Mouse (Mus musculus) right cerebral cortex, adult 2 months (tissue): ENCODE results near the gene Eral1.
"Not testable (repeated sequence)": the region's sequence is repeated elsewhere in the genome, so short reads cannot be mapped to it uniquely, and the experiment has no call there.

Experiments used
- DNase-seq, 2 experiments: peaks; one replicate each; pipeline ENCODE4 v3.0.0; 2021 to 2022; ENCODE audit warnings: low spot score in 2 of 2

Eral1 gene

DNA sequence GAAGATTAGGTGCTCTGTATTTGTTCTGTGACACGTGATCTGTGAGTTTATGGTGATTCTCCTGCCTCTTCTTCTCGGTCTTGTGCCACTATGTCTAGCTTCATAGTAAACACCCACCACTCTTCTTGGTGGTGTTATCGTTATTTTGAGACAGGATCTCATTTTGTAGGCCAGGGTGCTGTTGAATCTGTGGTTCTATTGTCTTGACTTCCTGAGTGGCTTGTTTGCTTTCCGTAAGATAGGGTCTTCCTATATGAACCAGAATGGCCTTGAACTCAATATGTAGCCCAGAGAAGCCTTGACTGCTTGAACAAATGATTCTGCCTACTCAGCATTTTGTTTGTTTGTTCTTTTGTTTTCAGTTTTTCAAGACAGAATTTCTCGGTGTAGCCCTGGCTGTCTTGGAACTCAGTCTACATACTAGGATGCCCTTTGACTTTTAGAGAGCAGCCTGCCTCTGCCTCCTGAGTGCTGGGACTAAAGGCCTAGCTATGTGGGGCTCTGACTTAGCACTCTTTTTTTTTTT lies 7.6 kb upstream of the Eral1 start:
- no peak for DNase-seq

DNA sequence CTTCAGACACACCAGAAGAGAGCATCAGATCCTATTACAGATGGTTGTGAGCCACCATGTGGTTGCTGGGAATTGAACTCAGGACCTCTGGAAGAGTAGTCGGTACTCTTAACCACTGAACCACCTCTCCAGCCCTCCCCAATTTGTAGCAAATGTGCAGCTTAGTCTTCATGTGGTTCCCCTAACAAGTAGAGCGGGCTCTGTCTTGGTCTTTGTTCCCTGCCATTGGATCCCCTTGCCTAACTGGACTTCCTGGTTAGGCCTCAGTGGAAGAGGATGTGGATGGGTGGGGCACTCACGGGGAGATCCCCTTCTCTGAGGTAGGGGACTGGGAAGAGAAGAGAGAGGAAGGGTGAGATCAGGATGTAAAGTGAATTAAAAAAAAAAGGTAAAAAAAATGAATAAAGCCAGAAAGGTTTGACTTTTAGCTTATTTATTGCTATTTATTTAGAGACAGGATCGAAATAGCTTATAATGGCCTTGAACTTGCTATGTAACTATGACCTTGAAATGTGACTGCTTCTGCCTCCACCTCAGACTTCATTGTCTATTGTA lies 6.8 kb upstream of the Eral1 start:
- DNase-seq: no peak

DNA sequence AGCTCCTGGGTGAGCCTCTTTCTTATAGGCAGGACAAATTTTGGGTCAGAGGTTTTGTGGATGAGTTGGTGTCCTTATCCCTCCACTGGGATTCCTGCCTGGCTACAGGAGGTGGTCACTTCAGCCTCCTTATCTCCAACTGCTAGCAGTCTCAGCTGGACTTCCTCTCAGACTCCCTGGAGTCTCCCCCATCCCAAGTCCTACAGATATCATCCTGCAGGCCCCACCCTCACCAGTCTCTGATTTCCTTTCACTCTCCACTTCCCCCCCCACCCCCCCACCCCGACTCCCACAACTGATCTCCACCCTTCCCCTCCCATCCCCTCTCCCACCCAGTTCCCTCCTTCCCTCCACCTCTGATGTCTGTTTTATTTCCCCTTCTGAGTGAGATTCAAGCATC lies 3.4 kb upstream of the Eral1 start:
- no peak for DNase-seq

DNA sequence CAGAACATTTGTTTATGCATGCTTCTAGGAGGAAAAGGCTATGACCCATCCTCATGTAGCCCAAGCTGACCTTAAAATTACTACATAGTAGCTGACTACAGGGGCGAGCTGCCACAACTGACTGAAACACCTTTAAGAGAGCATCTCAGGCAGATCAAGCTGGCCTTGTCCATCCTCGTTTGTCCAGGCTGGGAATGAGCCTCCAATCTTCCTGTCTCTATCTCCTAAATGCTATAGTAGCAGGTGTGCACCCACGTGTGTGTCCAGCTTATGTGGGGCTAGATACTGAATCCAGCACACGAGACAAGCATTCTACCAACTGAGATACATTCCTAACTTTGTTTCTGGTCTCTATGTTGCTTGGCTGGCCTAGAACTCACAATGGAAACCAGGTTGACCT lies 5.5 kb downstream of the Eral1 start:
- DNase-seq: no peak

DNA sequence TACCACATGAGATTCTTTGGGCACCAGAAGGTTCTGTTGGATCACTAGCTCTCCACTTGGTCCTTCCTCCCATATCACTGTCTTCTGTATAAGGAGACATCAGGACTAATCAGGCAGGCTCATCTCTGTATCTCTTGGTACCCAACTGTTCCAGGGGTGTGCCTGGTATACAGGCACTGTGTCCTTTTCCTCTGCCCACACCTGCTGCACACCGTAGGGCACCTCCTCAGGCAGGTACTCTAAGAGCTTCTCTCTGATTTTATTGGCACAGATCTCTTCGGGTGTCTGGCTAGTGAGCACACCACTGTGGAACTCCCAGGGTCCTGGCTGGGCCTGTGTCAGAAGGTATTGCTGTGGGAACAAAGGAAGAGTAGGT lies 5.9 kb downstream of the Eral1 start:
- DNase-seq: no peak

DNA sequence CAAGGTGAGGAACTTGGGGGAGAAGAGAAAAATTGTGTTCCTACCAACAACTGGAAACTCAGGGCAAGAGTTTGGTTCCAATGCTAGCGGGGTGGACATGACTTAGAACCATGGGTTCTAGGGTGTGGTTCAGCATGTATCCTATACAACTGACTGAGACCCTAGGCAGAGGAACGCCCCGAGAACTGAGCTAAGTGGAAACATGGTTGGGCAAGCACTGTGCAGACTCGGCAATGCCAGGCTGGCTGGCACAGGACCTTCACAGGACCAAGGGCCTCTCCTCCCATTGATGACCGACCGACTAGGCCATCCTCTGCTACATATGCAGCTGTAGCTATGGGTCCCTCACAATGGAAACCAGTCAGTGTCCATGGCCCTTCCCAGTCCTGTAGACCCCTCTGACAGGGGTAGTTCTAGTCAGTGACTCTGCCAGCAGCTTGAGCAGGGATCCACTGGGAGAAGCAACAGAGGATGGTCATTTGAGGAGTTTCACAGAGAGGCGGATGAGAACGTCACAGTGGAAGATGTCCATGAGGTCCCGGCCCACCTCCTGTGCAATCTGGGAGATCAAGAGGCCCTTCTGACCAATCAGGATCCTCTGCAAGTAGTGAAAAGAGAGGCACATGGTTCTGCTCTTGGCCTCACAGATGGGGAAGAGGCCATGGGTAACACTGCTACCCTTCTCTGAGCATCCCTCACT lies 6.5 kb downstream of the Eral1 start:
- DNase-seq: no peak

DNA sequence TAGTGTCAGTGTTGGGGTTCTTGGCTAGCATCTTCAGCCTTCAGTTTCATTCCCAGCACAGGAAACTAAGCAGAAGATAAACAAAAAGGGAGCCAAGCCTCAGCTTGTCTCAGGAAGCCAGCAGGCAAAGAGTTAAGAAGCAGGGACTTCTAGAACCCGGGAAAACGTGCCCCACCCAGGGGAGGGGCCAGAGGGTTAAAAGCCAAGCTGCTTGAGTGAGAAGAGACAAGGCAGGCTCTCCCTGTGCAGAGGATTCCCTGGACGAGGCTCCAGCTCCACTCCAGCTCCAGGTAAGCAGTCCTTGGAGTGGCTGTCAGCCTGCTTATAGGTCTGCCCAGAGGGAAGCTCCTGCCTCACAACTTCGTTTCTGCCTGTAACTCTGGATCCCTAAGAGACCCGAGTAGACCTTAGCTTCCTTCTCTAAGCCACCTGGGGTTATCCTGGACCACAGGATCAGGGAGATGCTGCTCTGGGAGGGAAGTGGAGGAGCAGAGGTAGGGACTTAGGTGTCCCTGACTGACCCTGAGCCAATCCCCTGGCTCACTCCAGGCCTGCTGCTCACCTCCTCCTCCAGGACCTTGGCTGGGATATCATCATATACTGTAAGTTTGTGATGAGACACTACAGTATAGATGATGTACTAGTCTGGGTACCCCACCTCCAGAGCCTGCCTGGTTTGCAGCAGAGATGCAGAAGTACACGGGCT lies 7.6 kb downstream of the Eral1 start:
- DNase-seq: no peak

DNA sequence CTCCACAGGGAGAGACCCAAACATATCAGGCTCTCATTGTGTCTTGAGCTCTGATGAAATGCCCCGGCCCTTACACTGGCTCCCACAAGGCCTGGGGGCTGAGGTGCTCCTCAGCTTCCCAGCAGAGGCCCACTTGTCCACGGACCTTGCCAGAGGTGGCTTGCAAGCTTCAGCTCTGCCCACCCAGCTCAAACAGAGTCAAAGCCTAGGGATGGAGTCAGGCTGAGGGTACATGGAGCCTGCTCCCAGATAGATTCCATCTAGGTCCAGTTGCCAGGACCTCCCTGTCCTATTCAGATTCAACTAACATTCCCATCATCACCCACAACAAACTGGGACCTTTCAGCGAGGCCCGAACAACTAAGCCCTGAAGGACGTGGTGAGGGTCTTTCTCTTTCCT lies 8.2 kb downstream of the Eral1 start:
- DNase-seq: no peak

DNA sequence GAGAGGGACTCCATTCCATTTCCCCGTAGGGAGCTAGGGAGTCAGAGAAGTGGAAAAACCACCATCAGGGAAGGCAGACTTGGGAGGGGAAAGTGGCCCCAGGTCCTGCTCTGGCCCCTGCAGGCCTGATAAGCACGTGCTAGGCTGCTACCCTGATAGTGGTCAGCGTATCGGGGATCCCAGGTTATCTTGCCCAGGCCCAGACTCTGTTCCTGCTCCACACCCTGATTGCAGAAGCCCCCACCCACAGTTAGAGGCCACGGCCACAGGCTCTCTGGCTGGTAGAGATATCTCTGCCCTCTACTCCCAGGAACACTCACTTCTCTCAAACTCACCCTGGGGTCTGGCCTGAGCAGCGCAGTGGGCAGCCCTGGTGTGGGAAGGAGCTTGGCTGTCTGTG lies 10.5 kb downstream of the Eral1 start:
- DNase-seq: no peak

DNA sequence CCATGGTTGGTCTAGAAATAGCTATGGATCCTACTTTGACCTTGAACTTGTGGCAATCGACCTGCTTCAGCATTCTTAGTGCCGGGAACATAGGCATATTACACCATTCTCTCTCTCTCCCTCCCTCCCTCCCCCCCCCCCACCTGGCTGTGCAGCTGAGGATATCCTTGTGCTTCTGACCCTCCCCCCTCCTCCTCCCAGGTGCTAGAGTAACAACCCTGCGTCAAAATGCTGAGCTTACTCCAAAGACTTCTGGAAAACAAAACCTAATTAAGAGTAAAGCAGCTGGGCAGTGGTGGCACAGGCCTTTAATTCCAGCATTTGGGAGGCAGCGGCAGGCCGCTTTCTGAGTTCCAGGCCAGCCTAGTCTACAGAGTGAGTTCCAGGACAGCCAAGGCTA lies 11.1 kb downstream of the Eral1 start:
- DNase-seq: no peak

DNA sequence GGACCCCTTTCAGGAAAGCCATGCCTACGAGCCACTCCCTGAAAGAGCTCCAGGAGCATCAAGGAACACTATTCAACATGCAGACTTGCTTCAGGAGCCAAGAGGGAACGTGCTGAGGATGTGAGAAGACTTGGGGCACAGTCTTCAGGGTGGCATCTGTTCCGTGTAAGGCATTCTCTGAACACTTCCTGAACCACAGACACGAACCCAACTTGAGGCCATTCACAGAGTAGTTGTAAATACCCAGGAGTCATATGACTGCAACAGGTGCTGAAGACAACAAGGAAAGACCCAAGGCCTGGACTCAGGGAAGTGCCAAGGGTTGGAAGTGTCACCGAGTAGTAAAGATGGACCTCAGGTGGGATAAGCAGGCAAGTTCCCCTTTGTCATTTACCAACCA lies 12.6 kb downstream of the Eral1 start:
- DNase-seq: no peak

DNA sequence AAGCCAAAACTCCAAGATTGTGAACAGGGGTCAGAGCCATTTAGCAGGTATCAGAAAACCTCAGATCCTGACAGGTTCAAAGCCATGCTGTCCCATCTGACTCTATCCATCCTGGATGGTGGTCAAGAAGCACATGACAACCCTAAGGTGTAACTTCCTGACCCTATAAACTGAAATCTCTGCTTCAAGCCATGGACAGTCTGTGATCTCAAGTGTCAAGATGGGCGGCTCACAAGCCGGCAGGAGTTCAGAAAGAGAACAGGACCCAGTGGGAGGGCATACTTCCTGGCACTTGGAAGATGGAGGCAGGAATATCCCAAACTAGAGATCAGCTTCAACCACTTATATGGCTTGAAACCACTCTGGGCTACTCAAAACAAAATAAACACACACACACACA lies 13.5 kb downstream of the Eral1 start:
- DNase-seq: no peak

DNA sequence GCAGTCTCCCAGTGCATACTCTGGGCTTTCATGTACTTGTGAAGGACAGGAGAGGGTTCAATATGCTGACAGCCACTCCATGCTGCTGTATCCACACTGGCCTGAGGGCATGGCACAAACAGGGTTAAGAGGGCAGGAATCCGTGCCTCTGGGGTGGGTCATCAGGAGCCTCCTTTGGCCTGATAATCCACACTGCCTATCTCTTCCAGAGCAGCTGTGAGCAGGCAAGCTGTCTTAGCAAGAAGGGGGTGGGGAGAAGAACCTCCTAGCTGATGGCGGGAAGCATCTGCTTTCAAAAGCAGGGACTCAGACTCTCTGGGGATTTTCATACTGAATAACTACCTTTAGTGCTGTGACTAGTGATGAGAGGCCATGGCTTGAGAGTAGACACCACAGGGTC lies 14.3 kb downstream of the Eral1 start:
- DNase-seq: no peak

DNA sequence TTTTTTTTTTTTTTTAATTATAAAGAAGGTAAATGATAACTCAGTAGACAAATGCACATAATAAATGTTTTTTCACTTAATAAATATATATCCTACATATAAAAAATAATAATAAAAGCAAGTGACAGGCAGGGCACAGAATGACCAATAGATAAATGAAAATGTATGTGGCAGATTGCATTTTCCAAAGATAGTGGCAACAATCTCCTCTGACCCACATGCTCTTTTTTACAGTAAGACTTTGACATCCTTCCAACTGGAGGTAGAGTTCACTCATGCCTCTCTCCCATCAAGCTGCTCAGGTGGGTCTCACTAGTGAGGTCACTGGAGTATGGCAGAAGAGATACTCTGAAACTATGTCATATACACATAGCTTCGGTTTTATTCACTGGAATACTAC lies 17.6 kb downstream of the Eral1 start:
- no peak for DNase-seq

DNA sequence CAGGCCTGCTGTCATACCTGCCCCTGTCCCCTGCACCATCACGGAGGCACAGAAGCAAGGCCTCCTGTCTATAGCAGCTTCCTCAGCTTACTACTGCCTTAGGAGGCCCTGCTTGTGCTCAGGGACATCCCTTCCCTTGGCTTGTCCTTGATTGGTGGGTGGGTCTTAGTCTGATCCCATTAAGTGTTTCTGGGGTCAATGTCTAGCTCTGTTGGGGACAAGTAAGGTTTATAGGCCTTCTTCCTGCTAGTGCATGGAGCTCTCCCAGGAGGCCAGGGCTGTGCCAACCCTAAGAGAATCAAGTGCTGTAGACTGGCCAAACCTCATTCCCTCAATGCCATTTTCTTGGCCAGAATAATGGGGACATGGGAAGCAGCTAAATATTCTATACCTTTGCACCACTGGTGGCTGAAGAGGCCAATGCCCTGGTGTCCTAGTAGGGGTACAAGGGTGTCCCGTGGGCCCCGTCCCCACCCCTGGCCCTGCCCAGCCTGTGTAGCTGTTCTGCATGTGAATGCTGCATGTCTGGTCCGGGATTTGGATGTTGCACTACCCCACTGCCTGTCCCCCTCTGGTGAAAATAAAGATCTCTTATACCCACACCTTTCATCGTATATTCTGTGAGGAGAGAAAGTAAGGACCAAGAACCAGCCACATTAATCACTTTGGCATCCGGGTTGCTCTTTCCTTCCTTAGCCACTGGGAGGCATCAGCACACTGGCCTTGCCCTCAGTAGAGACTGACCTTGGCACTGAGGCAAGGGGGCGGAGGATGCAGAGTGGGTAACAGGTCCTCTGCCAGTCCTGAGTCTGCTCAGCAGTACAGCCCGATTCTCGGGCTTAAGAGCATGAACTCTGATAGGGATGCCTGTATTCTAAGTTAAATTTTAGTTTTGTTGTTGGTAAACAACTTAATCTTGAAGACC lies 20.1 kb downstream of the Eral1 start:
- DNase-seq: peak; percentile 47 to 49

DNA sequence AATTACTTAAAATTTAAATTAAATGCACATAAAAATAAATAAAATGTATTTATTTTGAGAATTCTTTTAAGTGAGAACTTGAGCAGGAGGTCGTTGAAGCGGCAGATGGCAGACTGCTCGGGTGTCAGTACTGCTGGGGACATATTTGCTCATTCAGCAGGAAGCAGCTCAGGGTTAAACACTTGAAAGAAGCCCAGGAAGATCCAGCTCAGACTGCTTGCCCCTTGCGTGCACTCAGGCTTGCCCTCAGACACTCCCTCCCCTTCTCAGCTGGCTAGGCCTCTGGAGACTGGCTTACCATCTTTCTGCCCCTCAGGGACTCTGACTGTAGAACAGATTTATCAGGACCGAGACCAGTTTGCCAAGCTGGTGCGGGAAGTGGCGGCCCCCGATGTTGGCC lies 23.2 kb downstream of the Eral1 start:
- DNase-seq: no peak

DNA sequence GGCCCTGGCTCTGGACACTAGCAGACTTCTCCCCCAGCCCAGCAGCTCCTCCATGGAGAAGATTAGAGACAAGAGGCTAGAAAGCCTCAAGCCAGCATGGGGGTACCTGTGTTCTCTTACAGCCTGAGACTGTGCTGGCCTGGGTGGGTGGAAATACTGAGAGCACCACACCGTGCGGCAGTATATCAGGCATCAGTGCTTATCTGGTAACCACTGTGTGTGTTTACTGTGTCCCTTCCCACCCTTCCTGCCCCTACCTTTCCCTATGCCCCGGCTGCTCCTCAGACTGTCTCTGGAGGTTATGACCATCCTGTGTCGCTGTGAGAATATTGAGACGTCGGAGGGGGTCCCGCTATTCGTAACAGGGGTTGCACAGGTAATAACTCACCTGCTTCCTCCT lies 27.1 kb downstream of the Eral1 start:
- no peak for DNase-seq

DNA sequence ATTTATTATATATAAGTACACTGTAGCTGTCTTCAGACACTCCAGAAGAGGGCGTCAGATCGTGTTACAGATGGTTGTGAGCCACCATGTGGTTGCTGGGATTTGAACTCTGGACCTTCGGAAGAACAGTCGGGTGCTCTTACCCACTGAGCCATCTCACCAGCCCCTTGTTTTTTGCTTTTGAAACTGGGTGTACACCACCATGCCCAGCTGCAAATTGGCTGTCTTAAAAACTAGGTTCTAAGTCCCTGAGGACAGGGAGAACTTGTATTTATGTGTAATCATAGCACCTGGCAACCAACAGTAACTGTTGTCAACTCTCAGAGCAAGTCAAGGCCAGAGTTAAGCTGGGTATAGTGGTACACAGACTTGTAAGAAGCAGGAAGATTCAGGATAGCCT lies 31.5 kb downstream of the Eral1 start:
- not testable (repeated sequence) for DNase-seq

DNA sequence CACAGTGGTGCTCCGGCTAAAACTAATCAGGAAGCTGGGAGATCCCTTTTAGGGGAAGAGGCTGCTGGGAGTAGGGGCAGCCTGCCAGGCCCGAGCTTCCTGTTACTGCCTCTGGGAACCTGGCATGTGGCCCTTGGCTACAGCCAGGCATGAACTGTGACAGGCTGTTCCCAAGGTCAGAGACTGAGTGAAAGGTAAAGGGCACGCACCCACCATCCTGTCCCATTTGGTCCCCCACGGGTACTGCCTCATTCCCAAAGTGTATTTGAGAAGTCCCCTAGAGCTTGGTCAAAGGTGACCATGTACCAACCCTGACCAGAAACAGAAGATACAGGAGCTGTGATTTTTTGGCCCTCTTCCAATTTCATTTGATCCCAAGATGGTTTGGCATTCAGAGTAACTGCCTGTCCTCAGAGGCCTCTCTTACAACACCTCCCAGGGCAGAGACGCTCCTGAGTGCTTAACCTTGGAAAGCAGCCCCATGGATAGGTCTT lies 35.4 kb downstream of the Eral1 start:
- DNase-seq: peak in 1 of 2 experiments; percentile 53

DNA sequence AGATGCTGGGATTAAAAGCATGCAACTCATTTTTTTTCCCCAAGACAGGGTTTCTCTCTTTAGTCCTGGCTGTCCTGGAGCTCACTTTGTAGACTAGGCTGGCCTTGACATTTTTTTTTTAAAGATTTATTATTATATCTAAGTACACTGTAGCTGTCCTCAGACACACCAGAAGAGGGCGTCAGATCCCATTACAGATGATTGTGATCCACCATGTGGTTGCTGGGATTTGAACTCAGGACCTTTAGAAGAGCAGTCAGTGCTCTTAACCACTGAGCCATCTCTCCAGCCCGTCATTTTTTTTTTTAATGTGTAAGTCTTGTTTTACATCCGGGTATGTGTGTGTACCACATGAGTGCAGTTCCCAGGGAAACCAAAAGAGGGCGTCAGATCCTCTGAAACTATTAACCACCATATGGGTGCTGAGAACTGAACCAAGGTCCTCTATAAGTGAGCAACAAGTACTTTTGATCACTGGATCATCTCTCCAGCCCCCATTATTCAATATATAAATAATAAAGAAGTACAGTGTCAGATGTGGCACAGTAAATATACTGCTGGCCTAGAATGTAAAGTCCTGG lies 37.8 kb downstream of the Eral1 start:
- DNase-seq: not testable (repeated sequence)

DNA sequence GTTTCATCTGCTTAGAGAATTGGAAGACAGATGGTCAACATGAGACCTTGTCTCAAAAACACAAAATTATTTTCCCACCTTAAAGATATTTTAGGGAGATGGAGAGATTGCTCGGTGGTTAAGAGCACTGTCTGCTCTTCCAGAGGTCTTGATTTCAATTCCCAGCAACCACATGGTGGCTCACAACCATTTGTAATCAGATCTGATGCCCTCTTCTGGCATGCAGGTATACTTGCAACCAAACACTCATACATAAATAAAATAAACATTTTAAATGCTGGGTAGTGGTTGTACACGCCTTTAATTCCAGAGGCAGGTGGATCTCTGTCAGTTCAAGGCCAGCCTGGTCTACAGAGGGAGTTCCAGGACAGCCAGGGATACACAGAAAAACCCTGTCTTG lies 39.3 kb downstream of the Eral1 start:
- no peak for DNase-seq
